Mouse (Mus musculus): ENCODE measurements around the gene Smco4.

Smco4 gene

GRCm38 (mm10) chr9:15507431-15507875 lies 14.2 kb downstream of the Smco4 start:
- DNase-seq (ENCODE audit: low spot score): no peak

- DNase-seq (ENCODE audit: low spot score): no peak
Measured at GRCm38 (mm10) chr9:15509363-15509762, 16.1 kb downstream of the Smco4 start.

- DNase-seq (ENCODE audit: low spot score): no peak
Measured at GRCm38 (mm10) chr9:15510557-15511310, 17.5 kb downstream of the Smco4 start.

GRCm38 (mm10) chr9:15512918-15513317 lies 19.7 kb downstream of the Smco4 start:
- no peak for DNase-seq (ENCODE audit: low spot score)

GRCm38 (mm10) chr9:15516007-15516406 lies 22.8 kb downstream of the Smco4 start:
- no peak for DNase-seq (ENCODE audit: low spot score)

- DNase-seq (ENCODE audit: low spot score): no peak
Measured at GRCm38 (mm10) chr9:15517979-15518378, 24.7 kb downstream of the Smco4 start.

- no peak for DNase-seq (ENCODE audit: low spot score)
Measured at GRCm38 (mm10) chr9:15522348-15522747, 29.1 kb downstream of the Smco4 start.

GRCm38 (mm10) chr9:15522887-15523286 lies 29.7 kb downstream of the Smco4 start:
- DNase-seq (ENCODE audit: low spot score): no peak

GRCm38 (mm10) chr9:15523646-15524045 lies 30.4 kb downstream of the Smco4 start:
- DNase-seq (ENCODE audit: low spot score): no peak

GRCm38 (mm10) chr9:15525246-15525645 lies 32.0 kb downstream of the Smco4 start:
- DNase-seq (ENCODE audit: low spot score): no peak

GRCm38 (mm10) chr9:15526539-15526938 lies 33.3 kb downstream of the Smco4 start:
- DNase-seq (ENCODE audit: low spot score): no peak

GRCm38 (mm10) chr9:15527846-15528245 lies 34.6 kb downstream of the Smco4 start:
- no peak for DNase-seq (ENCODE audit: low spot score)

- DNase-seq (ENCODE audit: low spot score): no peak
Measured at GRCm38 (mm10) chr9:15528368-15528767, 35.1 kb downstream of the Smco4 start.

GRCm38 (mm10) chr9:15529275-15529964 lies 36.2 kb downstream of the Smco4 start:
- DNase-seq (ENCODE audit: low spot score): no peak

- DNase-seq (ENCODE audit: low spot score): no peak
Measured at GRCm38 (mm10) chr9:15529965-15530320, 36.7 kb downstream of the Smco4 start.

- DNase-seq (ENCODE audit: low spot score): no peak
Measured at GRCm38 (mm10) chr9:15531204-15531603, 38.0 kb downstream of the Smco4 start.

GRCm38 (mm10) chr9:15533336-15534070 lies 40.3 kb downstream of the Smco4 start:
- no peak for DNase-seq (ENCODE audit: low spot score)

- no peak for DNase-seq (ENCODE audit: low spot score)
Measured at GRCm38 (mm10) chr9:15534110-15534509, 40.9 kb downstream of the Smco4 start.

GRCm38 (mm10) chr9:15535418-15535817 lies 42.2 kb downstream of the Smco4 start:
- DNase-seq (ENCODE audit: low spot score): no peak

GRCm38 (mm10) chr9:15536861-15537426 lies 43.7 kb downstream of the Smco4 start:
- no peak for DNase-seq (ENCODE audit: low spot score)

GRCm38 (mm10) chr9:15537455-15538048 lies 44.3 kb downstream of the Smco4 start:
- DNase-seq (ENCODE audit: low spot score): no peak

- no peak for DNase-seq (ENCODE audit: low spot score)
Measured at GRCm38 (mm10) chr9:15538979-15539533, 45.8 kb downstream of the Smco4 start.

Data from embryo, embryonic 10.5 days (tissue).